Mouse (Mus musculus): ENCODE results near the gene Panx1. TPM values are rescaled to one million over a fixed set of nuclear protein-coding genes. Genes with fewer than 3 reads are reported as not detected.

The Panx1 gene
- total RNA-seq, 2 experiments from 2014 or later = 36.8 to 41.0 TPM

- no peak for DNase-seq
Observed at GRCm38 (mm10) chr9:14970805-14971525, 74.3 kb downstream of the Panx1 start.

GRCm38 (mm10) chr9:14970211-14970610 is 75.1 kb downstream of the Panx1 start:
- DNase-seq = no peak

GRCm38 (mm10) chr9:14967598-14967997 is 77.7 kb downstream of the Panx1 start:
- no peak for DNase-seq

DNA sequence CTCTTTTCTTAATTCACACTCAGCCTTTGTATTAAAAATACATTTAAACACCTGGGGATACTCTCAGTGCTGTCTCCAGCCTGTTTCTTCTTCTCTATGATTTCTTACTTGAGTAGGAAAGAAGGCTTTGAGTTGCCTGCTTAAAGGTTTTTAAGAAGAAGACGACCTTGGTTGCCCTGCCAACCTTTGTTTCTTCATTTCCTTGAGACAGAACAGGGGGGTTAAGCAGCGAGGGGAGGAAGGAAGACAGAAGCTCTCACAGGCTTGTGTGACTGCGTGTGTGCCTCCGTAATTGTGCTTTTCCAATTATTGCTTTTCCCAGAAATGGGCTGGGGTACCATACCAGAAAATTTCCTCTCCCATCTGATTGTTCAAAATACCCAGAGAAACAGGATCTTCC is 78.5 kb downstream of the Panx1 start:
- no peak for DNase-seq

DNA sequence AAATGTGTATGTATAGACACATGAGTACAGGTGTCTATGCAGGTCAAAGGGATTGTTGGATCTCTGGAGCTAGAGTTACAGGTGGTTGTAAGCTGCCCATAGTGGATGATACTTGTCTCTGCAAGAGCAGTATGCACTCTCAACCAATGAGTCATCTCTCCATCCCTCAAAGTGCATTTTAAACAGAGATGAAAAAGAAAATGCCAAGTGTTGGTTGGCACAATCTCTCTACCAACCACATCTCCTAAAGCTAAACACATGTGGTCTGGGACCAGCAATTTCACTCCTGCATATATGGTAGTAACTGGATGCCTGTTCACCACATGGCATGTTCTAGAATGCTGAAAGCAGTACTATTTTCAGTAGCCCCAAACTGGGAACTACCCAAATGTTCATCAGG is 79.9 kb downstream of the Panx1 start:
- no peak for DNase-seq

DNA sequence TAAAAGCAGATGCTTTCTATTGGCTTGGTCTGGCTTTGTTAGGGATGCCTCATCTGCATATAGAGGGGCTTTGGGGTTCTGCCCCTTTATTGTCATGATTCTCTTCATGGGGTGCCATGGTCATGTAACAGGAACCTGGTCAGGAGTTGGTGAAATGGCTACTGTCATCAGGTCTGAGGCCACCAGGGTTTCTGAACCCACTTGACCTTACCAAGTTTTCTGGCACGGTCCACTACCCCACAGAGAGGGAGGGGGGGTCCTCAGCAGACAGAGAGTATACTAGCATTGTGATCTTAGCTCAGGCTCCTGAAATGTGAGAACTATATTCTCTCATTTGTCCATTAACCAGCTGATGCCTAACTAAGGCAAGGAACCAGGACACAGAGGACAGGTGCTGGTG is 82.5 kb downstream of the Panx1 start:
- no peak for DNase-seq

DNA sequence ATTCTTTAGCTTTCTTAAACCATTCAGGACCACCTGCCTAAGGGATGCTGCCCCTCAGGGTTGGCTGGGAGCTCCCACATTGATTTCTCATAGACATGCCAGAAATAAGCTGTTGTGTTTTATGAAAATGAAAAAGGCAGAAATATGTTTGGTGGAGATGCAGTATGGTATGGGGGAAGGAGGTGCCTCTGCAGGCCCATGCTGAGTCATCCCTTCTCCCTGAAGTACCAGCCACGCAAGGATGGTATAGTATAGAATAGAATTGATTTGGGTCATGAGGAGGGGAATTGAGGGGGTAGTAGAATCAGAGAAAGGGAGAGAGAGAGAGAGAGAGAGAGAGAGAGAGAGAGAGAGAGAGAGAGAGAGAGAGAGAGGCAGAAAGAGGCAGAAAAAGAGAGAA is 90.6 kb downstream of the Panx1 start:
- DNase-seq = no peak

Other genes with a start within 250 kb of the Panx1 start
- not detected for gene Gpr83, start 185.3 kb downstream of the Panx1 start, total RNA-seq (2021)
- gene Izumo1r, start 141.5 kb downstream of the Panx1 start, total RNA-seq (2021) = not detected
- gene Hephl1, start 66.6 kb upstream of the Panx1 start, total RNA-seq (2021) = under 1 TPM; 0.27 to 0.74 TPM
- gene Vstm5, start 193.6 kb upstream of the Panx1 start, total RNA-seq (2021) = not detected
- gene Med17, start 234.5 kb upstream of the Panx1 start, total RNA-seq (2021) = 1 to 10 TPM; 8.1 to 9.4 TPM

Data from gastrocnemius, postnatal 25 days (tissue).